Mouse (Mus musculus): Measurements from ENCODE around the gene Bri3.
"Not testable (repeated sequence)": the region's sequence is repeated elsewhere in the genome, so short reads cannot be mapped to it uniquely, and the experiment has no call there.

Bri3 gene

DNA sequence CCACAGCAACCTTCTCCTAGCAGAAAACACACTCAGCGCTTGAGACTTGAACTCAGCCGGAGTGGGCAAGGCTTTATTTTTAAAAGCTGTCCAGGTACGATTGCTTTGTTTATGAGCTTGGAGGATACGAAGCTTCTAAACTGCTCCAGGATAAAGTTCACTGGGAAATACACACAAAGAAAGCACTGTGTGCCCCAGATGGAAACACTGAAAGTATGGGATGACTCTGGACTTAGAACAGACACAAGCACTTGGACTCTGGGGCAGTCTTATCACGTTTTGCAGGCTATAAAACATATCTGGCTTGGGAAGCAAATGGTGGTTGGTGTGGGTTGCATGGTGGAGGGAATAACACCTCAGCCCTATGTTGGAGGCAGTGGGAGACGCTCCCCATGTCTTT lies 115.6 kb downstream of the Bri3 start:
- no peak for DNase-seq (ENCODE audit: extremely low spot score)

DNA sequence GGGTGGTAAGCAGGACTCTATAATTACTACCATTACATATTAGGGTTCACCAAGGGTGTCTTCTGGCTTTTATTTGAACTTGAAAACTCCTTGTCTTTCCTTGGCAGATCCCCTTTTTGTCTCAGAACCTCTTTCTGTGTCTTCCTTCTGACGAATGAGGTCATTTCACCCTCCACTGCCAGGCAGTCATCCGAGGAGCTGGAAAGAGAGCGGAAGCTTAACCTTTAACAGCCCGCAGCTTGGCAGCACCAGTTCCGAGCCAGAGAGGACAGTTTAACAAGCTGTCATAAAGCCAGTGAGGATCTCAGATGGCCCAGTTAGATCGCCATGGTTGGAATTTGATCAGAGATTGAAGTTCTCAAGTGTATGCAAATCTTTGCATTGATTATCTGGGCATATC lies 116.1 kb downstream of the Bri3 start:
- no peak for DNase-seq (ENCODE audit: extremely low spot score)

DNA sequence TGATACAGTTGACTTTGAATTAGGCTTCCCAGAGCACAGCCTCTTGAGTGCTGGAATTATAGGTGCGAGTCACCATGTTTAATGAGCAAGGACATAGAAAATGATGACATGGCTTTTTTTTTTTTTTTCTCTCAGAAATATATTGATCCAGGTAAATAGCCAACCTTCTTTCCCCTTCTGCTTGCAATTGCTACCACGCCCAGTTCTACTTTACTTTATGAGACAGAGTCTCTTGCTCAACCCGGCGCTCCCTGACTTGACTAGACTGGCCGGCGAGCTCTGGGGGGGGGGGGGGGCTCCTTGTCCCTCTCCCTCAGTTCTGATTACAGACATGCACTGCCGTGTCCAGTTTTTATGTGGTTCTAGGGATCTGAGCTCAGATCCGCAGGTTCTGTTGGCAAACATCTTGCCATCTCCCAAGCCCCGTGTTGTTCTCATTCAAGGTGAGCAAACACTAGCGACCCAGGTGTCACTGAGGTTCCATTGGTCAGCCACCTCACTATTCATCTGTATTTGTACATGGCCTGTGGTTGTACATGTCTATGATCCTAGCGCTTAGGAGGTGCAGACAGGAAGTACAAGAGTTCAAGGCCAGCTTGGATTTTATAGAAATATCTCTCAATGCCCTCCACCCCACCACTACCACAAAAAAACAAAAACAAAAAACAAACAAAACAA lies 120.6 kb downstream of the Bri3 start:
- no peak for DNase-seq (ENCODE audit: extremely low spot score)

DNA sequence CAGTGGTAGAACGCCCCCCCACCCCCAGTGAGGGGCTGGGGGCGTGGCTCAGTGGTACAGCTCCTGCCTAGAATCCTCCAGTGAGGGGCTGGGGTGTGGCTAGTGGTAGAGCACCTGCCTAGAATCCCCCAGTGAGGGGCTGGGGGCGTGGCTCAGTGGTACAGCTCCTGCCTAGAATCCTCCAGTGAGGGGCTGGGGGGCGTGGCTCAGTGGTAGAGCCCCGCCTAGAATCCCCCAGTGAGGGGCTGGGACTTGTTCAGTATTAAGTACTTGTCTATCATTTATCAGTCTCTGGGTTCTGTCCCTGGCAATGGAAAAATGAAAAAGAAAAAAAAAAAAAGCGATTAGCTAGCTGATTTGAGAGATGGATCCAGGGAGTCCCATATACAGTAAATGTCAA lies 122.3 kb downstream of the Bri3 start:
- not testable (repeated sequence) for DNase-seq (ENCODE audit: extremely low spot score)

DNA sequence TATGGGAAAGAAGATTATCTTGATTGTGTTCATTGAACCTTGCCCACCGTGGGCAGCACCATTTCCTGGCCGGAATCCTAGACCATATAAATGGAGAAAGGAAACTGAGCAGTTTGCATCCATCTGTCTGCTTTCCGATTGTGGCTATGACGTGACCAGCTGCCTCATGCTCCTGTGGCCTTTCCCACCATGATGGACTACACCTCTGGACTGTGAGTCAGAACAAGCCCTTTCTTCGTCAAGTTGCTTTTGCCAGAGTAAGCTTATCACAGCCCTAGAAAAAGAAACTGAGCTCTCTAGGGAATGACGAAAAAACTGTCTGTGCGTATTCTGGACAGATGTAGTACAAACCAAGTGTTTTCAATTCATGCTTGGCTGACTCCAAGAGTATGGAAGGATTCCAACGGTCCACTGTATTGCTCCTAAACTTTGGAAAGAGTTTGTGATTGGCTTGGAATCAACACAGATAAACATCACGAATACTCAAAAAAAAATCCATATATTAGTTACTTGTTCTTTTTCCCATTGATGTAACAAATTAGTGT lies 124.5 kb downstream of the Bri3 start:
- no peak for DNase-seq (ENCODE audit: extremely low spot score)

DNA sequence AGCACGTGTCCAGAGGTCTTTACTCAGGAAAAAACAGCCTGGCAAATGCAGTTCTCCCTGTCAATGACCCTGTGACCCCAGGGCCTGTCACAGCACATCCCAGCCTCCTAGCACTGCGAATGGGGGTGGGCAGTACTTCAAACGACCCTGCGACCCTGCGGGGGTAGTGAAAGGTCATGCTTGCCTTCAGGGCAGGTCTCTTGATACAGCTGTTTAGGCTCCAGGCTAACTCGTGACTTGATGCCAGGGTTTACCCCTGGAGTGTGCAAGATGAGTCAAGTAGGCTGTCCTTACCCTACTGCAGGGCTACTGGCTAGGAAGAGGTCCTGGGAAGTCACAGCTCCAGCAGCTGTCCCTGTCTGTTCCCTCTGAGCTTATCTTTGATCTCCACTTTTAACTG lies 126.7 kb downstream of the Bri3 start:
- DNase-seq (ENCODE audit: extremely low spot score): peak; percentile 83

DNA sequence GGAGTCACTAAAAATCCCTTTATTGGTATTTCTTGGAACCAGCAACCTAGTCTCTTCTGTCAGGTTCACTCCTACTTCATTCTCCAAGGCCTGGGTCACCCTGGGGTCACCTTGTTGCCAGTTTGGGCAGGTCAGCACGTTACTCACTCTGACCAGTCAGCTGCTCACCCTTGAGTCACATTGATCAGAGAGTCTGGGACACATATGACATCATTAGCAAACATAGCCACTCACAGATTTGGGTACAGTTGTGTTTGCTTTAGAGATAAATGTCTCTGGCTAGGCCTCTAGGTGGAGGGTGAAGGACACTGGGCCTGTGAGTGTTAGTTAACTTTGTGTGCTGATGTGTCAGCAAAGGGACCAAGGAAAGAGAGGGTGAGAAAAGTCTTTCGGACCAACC lies 127.9 kb downstream of the Bri3 start:
- DNase-seq (ENCODE audit: extremely low spot score): no peak

DNA sequence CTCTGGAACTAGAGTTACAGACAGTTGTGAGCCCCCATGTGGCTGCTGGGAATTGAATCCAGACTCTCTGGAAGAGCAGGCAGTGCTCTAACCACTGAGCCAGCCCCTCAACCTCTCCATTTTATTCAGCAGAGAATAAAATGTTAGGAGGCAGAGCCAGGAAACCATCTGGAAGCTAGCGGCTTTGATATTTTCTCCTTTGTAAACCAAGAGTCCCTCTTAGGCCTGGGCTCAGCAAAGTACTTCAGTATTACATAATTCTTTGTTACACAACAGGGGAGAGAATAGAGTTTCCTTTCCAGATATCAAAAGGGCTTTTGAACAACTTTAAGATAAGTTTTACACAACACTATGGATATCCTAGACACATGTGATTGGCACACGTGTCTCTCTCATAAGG lies 128.6 kb downstream of the Bri3 start:
- DNase-seq (ENCODE audit: extremely low spot score): no peak

DNA sequence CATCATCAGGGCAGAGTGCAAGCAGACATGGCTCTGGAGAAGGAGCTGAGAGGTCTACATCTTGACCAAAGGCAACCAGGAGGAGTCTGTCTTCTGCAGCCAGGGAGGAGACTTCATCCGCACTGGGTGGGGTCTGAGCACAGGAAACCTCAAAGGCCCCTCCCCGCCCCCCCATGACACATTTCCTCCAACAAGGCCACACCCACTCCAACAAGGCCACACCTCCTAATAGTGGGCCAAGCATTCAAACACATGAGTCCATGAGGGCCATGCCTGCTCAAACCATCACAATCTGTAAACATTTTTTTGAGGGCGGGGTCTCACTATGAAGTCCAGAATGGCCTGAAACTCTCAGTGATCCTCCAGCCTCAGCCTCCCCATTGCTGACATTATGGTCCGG lies 135.2 kb downstream of the Bri3 start:
- DNase-seq (ENCODE audit: extremely low spot score): no peak

DNA sequence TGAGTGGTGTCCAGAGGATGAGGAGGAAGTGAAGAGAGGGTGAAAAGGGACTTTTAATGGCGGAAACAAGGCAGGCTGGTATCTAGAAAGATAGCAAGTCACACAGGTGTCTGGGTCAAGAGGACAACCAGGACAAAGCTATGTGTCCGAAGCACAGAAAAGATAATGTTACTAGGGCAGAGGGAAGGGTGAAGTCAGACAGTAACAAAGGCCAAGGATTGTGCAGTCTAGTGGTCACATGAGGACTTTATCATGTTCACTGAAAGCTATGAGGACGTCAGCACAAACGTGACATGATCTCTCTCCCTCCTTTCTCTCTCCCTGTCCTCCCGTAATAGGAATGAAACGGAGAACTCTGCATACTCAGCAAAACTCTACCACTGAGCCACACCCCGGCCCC lies 136.5 kb downstream of the Bri3 start:
- no peak for DNase-seq (ENCODE audit: extremely low spot score)

DNA sequence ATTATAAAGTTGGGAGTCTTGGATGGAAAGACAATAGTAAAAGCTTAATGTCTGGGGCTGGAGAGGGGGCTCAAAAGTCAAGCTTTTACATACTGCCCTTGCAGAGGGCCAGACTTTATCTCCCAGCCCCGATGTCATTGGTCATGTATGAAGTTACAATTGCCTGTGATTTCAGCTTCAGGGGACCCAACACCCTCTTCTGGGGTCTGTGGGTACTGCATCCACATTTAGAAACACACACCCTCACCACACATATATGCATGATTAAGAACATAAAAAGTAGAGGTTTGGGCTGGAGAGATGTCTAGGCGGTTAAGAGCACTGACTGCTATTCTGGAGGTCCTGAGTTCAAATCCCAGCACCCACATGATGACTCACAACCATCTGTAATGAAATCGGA lies 137.5 kb downstream of the Bri3 start:
- DNase-seq (ENCODE audit: extremely low spot score): no peak

DNA sequence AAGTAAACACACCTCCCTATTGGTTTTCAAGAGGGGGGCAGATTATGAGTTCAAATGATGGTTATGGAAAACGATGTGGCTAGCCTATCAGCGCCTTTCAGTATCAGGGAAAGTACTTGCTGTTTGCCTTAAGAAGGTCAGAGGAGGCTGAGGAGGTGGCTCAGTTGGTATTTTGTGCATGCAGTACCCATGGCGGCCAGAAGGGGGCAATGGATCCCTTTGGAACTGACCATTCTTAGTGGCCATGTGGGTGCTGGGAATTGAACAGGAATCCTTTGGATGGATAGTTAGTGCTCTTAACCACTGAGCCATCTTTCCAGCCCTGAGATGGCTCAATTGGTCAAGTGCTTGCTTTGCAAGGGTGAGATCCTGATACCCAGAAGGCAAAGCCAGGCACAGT lies 139.7 kb downstream of the Bri3 start:
- DNase-seq (ENCODE audit: extremely low spot score): no peak

DNA sequence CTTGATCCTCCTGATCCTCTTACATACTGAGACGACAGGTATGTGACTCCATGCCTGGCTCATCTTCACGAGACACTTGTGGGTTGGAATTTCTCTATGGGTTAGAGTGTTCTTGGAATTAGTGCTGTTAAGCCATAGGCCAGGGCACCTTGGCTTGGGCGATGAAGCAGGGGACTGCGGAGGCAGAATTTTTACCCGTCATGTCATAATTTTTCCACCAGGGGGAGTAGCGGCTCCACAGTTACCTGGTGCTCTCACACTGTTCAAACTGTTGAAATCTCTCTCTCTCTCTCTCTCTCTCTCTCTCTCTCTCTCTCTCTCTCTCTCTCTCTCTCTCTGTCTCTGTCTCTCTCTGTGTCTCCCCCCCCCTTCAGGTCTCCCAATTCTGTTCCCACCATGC lies 143.6 kb downstream of the Bri3 start:
- peak; percentile 70 for DNase-seq (ENCODE audit: extremely low spot score)

DNA sequence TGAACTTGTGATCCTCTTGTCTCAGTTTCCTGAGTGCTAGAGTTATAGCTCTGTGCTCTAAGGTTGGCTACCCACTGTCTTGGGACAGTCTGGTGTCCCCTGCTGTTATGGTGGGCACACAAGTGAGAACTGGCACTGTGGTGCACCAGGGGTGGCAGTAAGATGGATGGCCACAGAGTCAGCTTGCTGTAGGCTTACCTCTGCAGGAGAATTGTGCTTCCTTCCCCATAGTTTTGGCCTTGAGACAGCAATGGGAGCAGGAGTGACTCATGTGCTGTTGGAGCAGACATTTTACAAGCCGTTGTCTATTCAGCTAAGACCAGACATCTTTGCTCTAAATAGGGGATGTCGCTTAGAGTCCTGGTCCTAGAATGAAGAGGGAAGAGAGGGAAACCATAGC lies 149.9 kb downstream of the Bri3 start:
- DNase-seq (ENCODE audit: extremely low spot score): no peak

DNA sequence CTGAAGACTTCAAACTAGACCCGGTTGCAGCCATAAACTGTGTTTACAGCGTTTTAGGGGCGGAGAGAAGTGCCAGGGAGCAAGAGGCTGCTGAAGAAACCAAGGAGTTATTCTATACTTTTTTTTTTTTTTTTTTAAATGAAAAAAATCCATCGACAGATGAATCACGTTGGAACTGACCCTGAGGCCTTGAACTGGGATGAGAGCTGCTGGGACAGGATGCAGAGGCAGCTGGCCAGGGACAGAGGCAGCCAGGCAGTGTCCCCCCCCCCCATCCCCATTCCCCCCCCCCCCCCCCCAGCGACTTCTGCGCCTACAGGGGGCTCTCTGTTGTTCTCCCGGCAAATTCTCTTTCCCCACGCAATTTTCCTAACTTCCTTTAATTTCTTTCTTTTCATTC lies 153.3 kb downstream of the Bri3 start:
- DNase-seq (ENCODE audit: extremely low spot score): no peak

DNA sequence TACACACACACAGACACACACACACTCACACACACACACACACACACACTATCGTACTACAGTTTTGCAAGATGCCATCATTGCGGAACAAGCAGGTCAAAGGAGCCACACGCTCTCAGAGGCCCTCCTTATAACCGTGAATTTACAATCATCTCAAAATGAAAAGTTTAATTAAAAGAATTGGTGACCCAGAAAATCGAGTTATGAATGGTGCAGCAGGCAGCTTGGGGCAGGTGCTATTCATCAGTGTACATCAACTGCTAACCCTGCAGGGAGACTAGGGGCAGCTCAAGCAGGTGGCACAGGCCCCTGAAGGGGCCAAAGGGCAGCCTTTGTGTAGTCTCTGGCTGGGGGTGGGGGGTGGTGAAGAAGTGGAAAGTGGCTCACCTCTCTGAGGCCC lies 156.6 kb downstream of the Bri3 start:
- no peak for DNase-seq (ENCODE audit: extremely low spot score)

DNA sequence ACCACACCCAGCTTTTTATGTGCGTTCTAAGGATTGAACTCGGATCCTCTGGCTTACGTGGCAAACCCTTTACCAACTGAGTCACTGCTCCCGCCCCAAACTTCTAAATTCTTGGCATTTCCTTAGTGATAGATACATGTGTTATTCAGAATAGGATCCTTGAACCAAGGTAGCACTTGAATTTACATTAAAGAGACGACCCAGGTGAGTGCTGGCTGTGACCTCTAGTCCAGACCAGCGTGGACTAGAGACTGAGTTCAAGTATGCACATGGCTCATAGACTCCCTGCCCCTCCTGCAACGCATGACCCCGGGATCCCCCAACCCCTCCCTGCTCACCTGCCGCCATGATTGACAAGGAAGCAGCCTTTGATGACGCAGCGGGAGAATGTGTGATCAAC lies 162.0 kb downstream of the Bri3 start:
- DNase-seq (ENCODE audit: extremely low spot score): no peak

DNA sequence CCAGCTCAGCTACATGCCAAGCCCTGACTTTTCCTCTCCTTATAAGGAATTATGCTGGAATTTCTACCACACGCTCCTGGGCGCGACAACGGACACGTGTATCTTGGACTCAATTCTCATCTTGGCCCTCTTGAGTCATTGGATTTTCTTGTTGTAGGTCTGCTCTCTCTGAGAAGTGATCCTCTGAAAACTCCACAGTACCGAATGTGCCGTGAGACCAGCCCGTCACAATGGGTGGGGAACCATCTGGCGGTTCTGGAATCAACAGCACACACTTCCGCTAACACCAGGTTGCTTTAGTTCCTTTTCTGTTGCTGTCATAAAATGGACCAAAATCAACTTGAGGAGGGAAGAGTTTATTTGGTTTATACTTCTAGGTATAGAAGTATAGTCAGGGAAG lies 166.4 kb downstream of the Bri3 start:
- no peak for DNase-seq (ENCODE audit: extremely low spot score)

DNA sequence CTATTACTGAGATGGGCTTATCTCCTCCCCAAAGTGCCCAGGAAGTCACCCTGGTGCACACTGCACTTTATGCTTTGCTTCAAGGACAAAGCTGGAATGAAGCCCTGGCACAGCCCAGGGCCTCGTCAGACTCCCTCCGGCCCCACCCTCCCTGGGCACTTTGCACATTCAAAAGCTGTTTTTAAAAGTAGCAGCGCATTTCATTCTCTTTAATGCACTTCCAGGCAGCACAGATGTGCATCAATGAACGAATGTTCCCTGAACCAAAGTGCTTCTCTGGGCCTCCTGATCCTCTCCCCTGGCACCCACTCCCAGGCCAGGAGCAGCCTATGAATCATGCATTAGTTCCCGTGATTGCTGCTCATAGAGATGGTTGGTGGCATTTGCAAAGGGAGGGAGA lies 167.5 kb downstream of the Bri3 start:
- no peak for DNase-seq (ENCODE audit: extremely low spot score)

DNA sequence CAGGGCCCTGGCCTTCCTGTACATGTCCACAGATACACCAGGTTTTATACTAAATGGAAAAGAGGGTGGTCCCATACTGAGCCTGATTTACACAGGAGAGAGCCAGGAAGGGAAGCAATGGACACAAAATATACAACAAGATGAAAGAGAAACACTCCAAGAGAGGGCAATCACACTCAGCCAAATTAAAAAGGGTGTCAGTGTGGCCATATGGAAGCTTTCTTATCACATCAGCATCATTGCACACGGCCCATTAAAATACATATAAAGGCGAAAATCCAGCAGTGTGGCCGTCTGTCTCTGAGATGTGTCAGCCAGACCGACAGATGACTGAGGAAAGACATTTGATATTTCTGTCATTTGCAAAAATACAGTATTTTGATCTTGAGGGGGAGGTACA lies 168.5 kb downstream of the Bri3 start:
- no peak for DNase-seq (ENCODE audit: extremely low spot score)

DNA sequence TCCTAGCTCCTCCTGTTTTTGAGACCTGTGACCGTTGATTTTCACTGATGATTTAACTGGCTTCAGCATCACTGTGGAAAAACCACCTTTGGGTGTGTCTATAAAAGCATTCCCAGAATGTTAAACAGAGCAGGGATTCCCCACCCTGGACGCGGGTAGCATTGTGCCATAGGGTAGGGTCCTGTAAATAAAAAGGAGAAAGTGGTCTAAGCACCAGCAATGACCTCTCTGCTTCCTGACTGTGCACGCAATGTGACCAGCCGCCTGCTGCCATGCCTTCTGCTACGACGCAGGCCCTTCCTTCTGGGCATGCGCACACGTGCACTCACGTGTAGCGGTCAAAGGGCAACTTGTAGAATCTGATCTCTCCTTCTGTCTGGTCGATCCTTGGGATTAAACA lies 174.2 kb downstream of the Bri3 start:
- no peak for DNase-seq (ENCODE audit: extremely low spot score)

DNA sequence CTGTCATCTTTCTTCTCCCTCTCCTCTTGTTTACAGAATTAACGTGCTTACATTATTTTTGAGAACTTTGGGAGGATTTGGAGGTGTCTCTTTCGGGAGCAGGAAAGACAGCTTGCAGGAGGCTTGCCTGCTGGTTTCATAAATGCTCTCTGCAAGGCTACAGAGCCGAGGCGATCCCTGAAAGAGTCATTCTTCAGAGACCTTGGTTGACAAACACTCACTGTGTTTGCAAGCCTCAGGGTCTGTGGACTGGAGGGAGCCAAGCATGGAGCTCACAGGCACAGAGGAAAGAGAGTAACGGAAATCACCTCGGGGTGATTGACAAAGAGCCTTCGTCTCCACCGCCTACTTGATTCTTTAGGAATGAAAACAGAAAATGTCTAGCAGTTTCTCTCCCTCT lies 175.8 kb downstream of the Bri3 start:
- DNase-seq (ENCODE audit: extremely low spot score): no peak

DNA sequence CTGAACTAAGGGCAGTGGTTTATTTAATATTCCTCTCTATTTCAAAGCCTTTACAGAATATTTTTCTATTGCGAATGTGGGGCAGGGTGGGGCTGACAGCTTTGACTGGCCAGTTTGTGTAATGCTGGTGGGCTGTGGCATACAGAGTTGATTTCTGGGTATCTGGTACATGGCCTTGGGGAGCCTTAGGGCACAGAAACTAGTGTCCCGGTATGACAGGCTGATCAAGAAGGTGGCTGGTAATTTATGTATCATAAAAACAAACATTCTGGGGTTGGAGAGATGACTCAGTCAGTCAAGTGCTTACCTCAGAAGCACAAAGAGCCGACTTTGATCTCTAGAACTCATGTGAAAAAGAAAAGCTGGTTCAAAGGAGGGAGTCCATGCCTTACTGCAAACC lies 182.5 kb downstream of the Bri3 start:
- no peak for DNase-seq (ENCODE audit: extremely low spot score)

DNA sequence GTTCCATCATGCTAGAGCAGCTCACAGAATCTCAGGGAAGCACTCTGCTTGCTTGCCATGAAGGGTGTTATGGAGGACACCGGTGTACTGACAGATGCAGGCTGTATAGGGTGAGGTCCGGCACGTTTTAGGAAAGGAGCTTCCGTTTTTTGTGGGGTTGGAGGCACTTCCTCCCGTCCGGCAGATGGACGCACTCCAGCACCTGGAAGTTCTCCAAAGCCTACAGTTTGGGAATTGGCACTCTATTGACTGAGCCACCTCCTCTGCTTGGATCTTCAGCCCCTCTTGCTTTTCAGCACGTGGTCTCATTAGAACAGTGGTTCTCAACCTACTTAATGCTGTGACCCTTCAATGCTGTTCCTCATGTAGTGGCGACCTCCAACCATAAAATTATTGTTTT lies 183.6 kb downstream of the Bri3 start:
- DNase-seq (ENCODE audit: extremely low spot score): no peak

All from embryo, embryonic 9.5 days (tissue).